Comparison of ENCODE assay signal across 19 mouse cellular contexts in the genomic region with DNA sequence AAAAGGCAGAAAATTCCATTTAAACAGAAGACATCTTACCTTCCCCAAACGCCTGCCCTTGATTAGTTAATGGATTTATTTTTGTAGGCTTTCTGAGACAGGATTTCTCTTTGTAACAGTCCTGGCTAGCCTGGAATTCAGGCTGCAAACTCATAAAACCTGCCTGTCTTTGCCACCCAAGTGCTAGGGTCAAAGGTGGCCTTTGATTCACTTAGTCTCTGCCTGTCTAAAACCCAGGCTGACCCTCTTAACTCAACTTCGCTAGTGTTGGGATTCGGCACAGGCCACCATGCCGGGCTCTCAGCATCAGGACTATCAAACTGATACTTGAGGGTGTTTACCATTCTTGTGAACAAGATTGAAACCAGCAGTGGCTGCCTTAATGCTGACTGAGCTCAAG. TPM values are rescaled to one million over a fixed set of nuclear protein-coding genes. Genes with fewer than 3 reads are reported as not detected.
DNase-seq lines count a peak whose midpoint lies in the region; TF ChIP-seq lines count a peak whose summit lies in the region.
"Had no signal": no experiment of that assay in that cellular context is flagged by ENCODE, and none has a peak within 500 bp of the region (broad histone marks: within the 10 kb centered on the region; RNA-seq: fewer than 3 reads in every experiment).

No protein-coding gene starts in this region.

- no peaks in the 10 kb centered on the region for H3K36me3 ChIP-seq in testis, adult 2 months (ENCODE audit: control insufficient read depth, insufficient read depth, low read length)
- H3K36me3 ChIP-seq: heart, embryonic 15.5 days; hindbrain, embryonic 15.5 days; intestine, embryonic 15.5 days had no signal

- no peaks in the 10 kb centered on the region for H3K4me1 ChIP-seq in testis, adult 2 months (ENCODE audit: control insufficient read depth, insufficient read depth, low read length)
- H3K4me1 ChIP-seq: forebrain, embryonic 13.5 days; heart, embryonic 15.5 days; hindbrain, embryonic 15.5 days had no signal

- no peak for TF ChIP-seq CTCF in testis, adult 2 months (IDR thresholded peaks at IDR 0.05; ENCODE audit: control insufficient read depth, insufficient read depth, insufficient replicate concordance, low read depth, low read length)

- TF ChIP-seq POLR2A in testis, adult 2 months (IDR thresholded peaks at IDR 0.05; ENCODE audit: control insufficient read depth, low read depth, low read length) = no peak

- H3K4me3 ChIP-seq in testis, adult 2 months (ENCODE audit: control insufficient read depth, low read depth, low read length) = peak overlapping the region; percentile 80
- H3K4me3 ChIP-seq: forebrain, embryonic 13.5 days; heart, adult 2 months; heart, embryonic 15.5 days; hindbrain, embryonic 15.5 days; intestine, embryonic 15.5 days had no signal

- H3K27ac ChIP-seq in testis, adult 2 months (ENCODE audit: control insufficient read depth, insufficient read depth, low read depth, low read length) = no peak overlapping the region
- H3K27ac ChIP-seq: forebrain, embryonic 13.5 days; heart, adult 2 months; heart, embryonic 15.5 days; hindbrain, embryonic 15.5 days; intestine, embryonic 15.5 days had no signal

- no peak for DNase-seq in testis, postnatal 10 days (ENCODE audit: low spot score)
- peak; percentile 16 for DNase-seq in embryo, embryonic 11.5 days (ENCODE audit: low read depth, low spot score)
- DNase-seq in hindlimb bud, embryonic 11.5 days (ENCODE audit: extremely low spot score, low read depth, low spot score) = peak; percentile 49
- no peak for DNase-seq in layer of hippocampus, postnatal 10 days (ENCODE audit: low spot score in 2 of 2)
- DNase-seq in kidney, adult 11 months = no peak
- no peak for DNase-seq in gastrocnemius, adult 8-10 months (ENCODE audit: low spot score in 2 of 2)
- DNase-seq: adrenal gland, adult 8-10 months; adrenal gland, postnatal 36 days; cerebellum, adult 9-10 months; cerebellum, postnatal 25 days; gastrocnemius, postnatal 10 days; heart, adult 2 months; heart, postnatal 14 days; kidney, adult 2 months had no signal

- H3K27me3 ChIP-seq in testis, adult 2 months (ENCODE audit: control insufficient read depth, insufficient read depth, low read length) = no peaks in the 10 kb centered on the region
- H3K27me3 ChIP-seq: forebrain, embryonic 13.5 days; heart, embryonic 15.5 days; hindbrain, embryonic 15.5 days; intestine, embryonic 15.5 days had no signal

RNA-seq across cellular contexts. Expression of a gene that starts 20.0 kb away (rescaled TPM):
- 8.8 and 12.2 TPM in 2 replicates for polyA plus RNA-seq in testis, adult 2 months (2012; rRNA removed)
- total RNA-seq in layer of hippocampus, postnatal 10 days (2021) = 1 to 10 TPM; 7.3 to 8.5 TPM
- total RNA-seq in gastrocnemius, adult 8-10 months (2022) = 1 to 10 TPM; 6.1 to 9.4 (median 6.6) TPM

RNA-seq across cellular contexts. Expression of a gene that starts 38.0 kb away (rescaled TPM):
- 68.7 and 69.0 TPM in 2 replicates for polyA plus RNA-seq in testis, adult 2 months (2012; rRNA removed)
- total RNA-seq in layer of hippocampus, postnatal 10 days (2021) = 10 to 100 TPM; 17.3 to 18.0 TPM
- total RNA-seq in gastrocnemius, adult 8-10 months (2022) = 10 to 100 TPM; 42.1 to 59.5 (median 52.5) TPM

RNA-seq across cellular contexts. Expression of a gene that starts 56.4 kb away (rescaled TPM):
- 18.9 and 20.9 TPM in 2 replicates for polyA plus RNA-seq in testis, adult 2 months (2012; rRNA removed)
- total RNA-seq in layer of hippocampus, postnatal 10 days (2021) = 100 to 1,000 TPM; 133 to 156 TPM
- total RNA-seq in gastrocnemius, adult 8-10 months (2022) = 10 to 100 TPM; 48.4 to 50.9 (median 50.4) TPM

Comparison
In these comparisons a context has a peak if more than half of its experiments do, and no peak if none do; other contexts are left out.
1. DNase-seq: peak in embryo, embryonic 11.5 days (single experiment) and hindlimb bud, embryonic 11.5 days (single experiment); none in testis, postnatal 10 days (single experiment), layer of hippocampus, postnatal 10 days (0 of 2), kidney, adult 11 months (single experiment) and gastrocnemius, adult 8-10 months (0 of 2).